Mouse (Mus musculus) intestine, embryonic 16.5 days (tissue): Measurements from ENCODE around the gene Zbtb49. TPM values are rescaled to one million over a fixed set of nuclear protein-coding genes. Genes with fewer than 3 reads are reported as not detected.
A peak's percentile ranks its signal among the peaks of the same experiment; 100 is the strongest.

Source experiments
- ATAC-seq: fragments of 200-750 bp; cut with Nextera tagmentation; 2 replicates; pipeline ENCODE4 v1.8.0; 2017; ENCODE audit warnings: moderate TSS enrichment, moderate library complexity
- H3K27ac ChIP-seq: fragments of 300-500 bp; sonication (generic); 2 replicates; pipeline ENCODE4 v1.5.1; 2014; ENCODE audit warnings: mild to moderate bottlenecking, low read length
- H3K27me3 ChIP-seq: fragments of 300-500 bp; sonication (generic); replicated peaks from 2 replicates; pipeline ENCODE4 v1.6.1; 2014; ENCODE audit warnings: low read length, control low read depth, mixed read lengths; ENCODE audit not compliant: control insufficient read depth, insufficient read depth
- H3K36me3 ChIP-seq: fragments of 300-500 bp; sonication (generic); 2 replicates; pipeline ENCODE4 v1.6.1; 2014; ENCODE audit warnings: low read length, control low read depth; ENCODE audit not compliant: control insufficient read depth, insufficient read depth
- H3K4me1 ChIP-seq: fragments of 300-500 bp; sonication (generic); 2 replicates; pipeline ENCODE4 v1.6.1; 2014; ENCODE audit warnings: low read length, control low read depth, mixed read lengths; ENCODE audit not compliant: control insufficient read depth, insufficient read depth
- H3K4me2 ChIP-seq: fragments of 300-500 bp; sonication (generic); 2 replicates; pipeline ENCODE4 v1.6.1; 2014; ENCODE audit warnings: low read depth, low read length, control low read depth
- H3K4me3 ChIP-seq: fragments of 300-500 bp; sonication (generic); 2 replicates; pipeline ENCODE4 v1.5.1; 2014; ENCODE audit warnings: mild to moderate bottlenecking, low read length
- H3K9ac ChIP-seq: fragments of 300-500 bp; sonication (generic); 2 replicates; pipeline ENCODE4 v1.6.1; 2014; ENCODE audit warnings: low read depth, low read length
- H3K9me3 ChIP-seq: fragments of 300-500 bp; sonication (generic); 2 replicates; pipeline ENCODE4 v1.6.1; 2016; ENCODE audit warnings: low read length, control low read depth; ENCODE audit not compliant: control insufficient read depth
- WGBS: fragments of 180-500 bp; shearing (Covaris S2); extraction: QIAGEN DNeasy Blood & Tissue Kit; methylation state at CpG from one replicate; pipeline ENCODE4 v1.1.7; 2014; 5-methylcytosine and 5-hydroxymethylcytosine counted together
- polyA plus RNA-seq: library from polyadenylated mRNA; unstranded; fragments of >200 nt; fragmentation: Nextera tagmentation; extraction: Ambion mirVana; gene quantifications from 2 replicates; pipeline ENCODE4 v1.2.1, GENCODE M21; 2015

Gene Zbtb49
- polyA plus RNA-seq, 1 experiment from 2014 or later = 9.9 TPM

DNA sequence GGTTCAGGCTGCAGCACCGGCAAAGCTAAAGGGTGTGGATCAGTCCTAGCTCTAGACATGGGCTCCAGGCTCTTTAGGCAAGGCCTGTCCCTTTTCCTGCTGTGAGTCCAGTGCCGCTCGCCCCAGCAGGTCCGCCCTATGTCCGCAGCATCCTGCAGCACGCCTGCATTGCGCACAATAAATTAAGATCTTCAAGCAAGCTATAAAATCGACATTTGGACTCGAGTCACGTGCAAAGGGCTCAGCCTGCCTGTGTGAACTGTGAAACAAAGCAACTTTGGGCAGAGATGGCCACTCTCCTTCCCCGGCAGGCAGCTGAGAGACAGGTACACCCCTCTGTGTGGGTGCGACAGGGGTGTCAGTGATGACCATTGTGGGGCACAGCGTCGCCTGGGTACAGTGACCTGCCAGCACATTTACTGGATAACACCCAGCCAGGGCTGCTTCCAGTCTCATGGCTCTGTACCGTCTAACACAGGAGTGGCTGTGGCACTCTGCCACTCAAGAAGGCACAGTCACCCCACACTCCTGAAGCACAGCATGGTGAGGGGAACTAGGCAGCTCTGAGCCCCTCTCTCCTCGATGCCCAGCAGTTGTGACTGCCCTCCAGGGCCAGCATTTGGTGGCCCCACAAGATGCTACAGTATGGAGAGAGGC is 45.9 kb downstream of the Zbtb49 start:
- WGBS = 82% methylated on average over 16 of the region's 16 CpGs
- Histone ChIP-seq H3K4me3 (no peak overlapping the region), H3K36me3 (no peaks in the 10 kb centered on the region), H3K9me3 (no peaks in the 10 kb centered on the region; the same call in 1 of the 2 replicates), H3K27me3 (no peaks in the 10 kb centered on the region; the same call in 1 of the 2 replicates), H3K9ac (no peak overlapping the region), H3K4me2 (no peak overlapping the region), H3K4me1 (no peaks in the 10 kb centered on the region), H3K27ac (no peak overlapping the region)
- no peak for ATAC-seq

DNA sequence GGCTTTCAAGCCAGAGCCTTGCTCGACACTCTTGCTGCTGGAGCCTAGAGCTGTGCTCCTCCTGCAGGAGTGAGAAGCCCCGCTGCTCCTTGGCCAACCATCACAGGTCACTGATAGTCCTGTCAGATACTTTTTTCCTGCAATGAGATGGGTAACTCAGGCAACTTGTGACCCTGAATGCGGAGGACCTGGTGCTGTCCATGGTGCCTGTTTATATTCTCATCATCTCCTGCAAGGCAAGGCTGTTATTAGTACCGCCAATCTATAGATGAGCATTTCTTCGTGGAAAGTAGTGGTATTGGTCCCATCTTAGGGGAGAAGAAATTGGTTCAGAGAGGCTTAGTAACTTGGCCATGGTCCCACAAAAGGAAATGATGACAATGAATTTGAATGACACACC is 46.5 kb downstream of the Zbtb49 start:
- WGBS = 40% methylated on average over 5 of the region's 5 CpGs
- no peaks in the 10 kb centered on the region for H3K4me1 ChIP-seq
- no peak overlapping the region for H3K9ac ChIP-seq
- H3K4me3 ChIP-seq = no peak overlapping the region
- no peak for ATAC-seq
- H3K9me3 ChIP-seq = no peaks in the 10 kb centered on the region; the same call in 1 of the 2 replicates
- no peak overlapping the region for H3K27ac ChIP-seq
- no peaks in the 10 kb centered on the region for H3K36me3 ChIP-seq
- H3K27me3 ChIP-seq = no peaks in the 10 kb centered on the region; the same call in 1 of the 2 replicates
- no peak overlapping the region for H3K4me2 ChIP-seq

DNA sequence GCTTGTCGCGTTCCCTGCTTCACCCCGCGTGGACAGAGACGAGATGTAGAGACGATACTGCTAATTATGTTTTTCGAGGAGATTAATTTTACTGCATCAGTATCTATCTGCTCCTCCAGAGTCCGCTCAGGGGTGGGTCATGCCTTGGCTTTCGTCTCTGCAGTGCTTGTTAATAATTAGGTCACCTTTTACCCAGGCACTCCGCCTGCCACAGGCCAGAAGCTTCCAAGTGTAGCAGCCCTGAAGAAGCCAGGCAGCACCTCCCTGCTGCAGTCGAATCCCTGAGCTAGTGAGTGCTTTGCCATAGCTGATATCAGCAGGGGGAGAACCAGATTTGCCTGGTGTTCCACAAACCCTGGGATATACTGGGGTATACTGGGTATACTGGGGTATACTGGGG is 51.8 kb downstream of the Zbtb49 start:
- H3K4me1 ChIP-seq = no peaks in the 10 kb centered on the region
- H3K4me3 ChIP-seq = no peak overlapping the region
- no peak for ATAC-seq
- H3K36me3 ChIP-seq = no peaks in the 10 kb centered on the region
- no peak overlapping the region for H3K27ac ChIP-seq
- no peaks in the 10 kb centered on the region; the same call in 1 of the 2 replicates for H3K27me3 ChIP-seq
- no peaks in the 10 kb centered on the region; the same call in 1 of the 2 replicates for H3K9me3 ChIP-seq
- 55% methylated on average over 11 of the region's 11 CpGs for WGBS
- no peak overlapping the region for H3K9ac ChIP-seq
- no peak overlapping the region for H3K4me2 ChIP-seq

GRCm38 (mm10) chr5:38159634-38160413 is 60.4 kb downstream of the Zbtb49 start, which contains the start of gene Nsg1:
TSS of gene Nsg1 (minus strand) at chr5:38159907.
- peak; percentile 52 for ATAC-seq
- H3K9me3 ChIP-seq = no peaks in the 10 kb centered on the region
- peak within 1 kb of the TSS; percentile 89 for H3K4me2 ChIP-seq
- H3K4me3 ChIP-seq = peak within 1 kb of the TSS; percentile 68
- peaks cover 2% of the 10 kb centered on the region; the same call in 1 of the 2 replicates for H3K36me3 ChIP-seq
- 13% methylated on average over 35 of the region's 35 CpGs for WGBS
- H3K9ac ChIP-seq = peak within 1 kb of the TSS; percentile 76
- no peak within 1 kb of the TSS; the same call in 1 of the 2 replicates for H3K27ac ChIP-seq
- no peaks in the 10 kb centered on the region for H3K4me1 ChIP-seq
- H3K27me3 ChIP-seq = peaks cover 25% of the 10 kb centered on the region

GRCm38 (mm10) chr5:38158947-38159633 is 61.2 kb downstream of the Zbtb49 start:
- H3K27ac ChIP-seq = no peak overlapping the region
- WGBS = under 1% methylated on average over 78 of the region's 79 CpGs
- H3K36me3 ChIP-seq = peaks cover 5% of the 10 kb centered on the region; the same call in 1 of the 2 replicates
- H3K27me3 ChIP-seq = peaks cover 25% of the 10 kb centered on the region
- peak overlapping the region; percentile 68 for H3K4me3 ChIP-seq
- H3K9ac ChIP-seq = peak overlapping the region; percentile 76
- peak; percentile 85 for ATAC-seq
- no peaks in the 10 kb centered on the region for H3K9me3 ChIP-seq
- peak overlapping the region; percentile 89 for H3K4me2 ChIP-seq
- H3K4me1 ChIP-seq = no peaks in the 10 kb centered on the region

DNA sequence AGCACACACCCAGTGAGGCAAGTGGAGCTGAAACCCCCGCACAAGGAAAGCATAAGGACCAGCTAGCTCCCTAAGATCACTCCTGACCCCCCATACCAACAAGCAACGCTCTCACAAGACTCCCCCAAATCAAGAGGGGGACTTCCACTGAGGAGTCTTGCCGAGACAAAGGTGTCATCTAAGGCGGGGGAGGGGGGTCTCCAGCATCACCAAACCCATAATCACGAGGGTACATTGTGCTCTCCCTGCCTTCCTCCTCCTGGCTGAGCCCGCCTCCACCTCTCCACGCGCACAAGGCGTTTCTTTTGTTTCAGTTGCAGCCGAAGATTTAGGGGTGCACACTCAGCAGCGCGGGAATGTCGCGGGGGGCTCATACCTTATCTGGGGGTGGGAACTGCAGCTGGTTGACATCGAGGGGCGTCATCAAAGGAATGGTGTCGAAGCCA is 61.7 kb downstream of the Zbtb49 start:
- 7% methylated on average over 17 of the region's 17 CpGs for WGBS
- Histone ChIP-seq H3K4me1 (no peaks in the 10 kb centered on the region), H3K27me3 (peaks cover 25% of the 10 kb centered on the region), H3K4me3 (peak overlapping the region; percentile 68), H3K9me3 (no peaks in the 10 kb centered on the region), H3K27ac (no peak overlapping the region), H3K4me2 (peak overlapping the region; percentile 89), H3K36me3 (peaks cover 5% of the 10 kb centered on the region; the same call in 1 of the 2 replicates), H3K9ac (peak overlapping the region; percentile 76)
- peak; percentile 8; the same call in 1 of the 2 replicates for ATAC-seq

DNA sequence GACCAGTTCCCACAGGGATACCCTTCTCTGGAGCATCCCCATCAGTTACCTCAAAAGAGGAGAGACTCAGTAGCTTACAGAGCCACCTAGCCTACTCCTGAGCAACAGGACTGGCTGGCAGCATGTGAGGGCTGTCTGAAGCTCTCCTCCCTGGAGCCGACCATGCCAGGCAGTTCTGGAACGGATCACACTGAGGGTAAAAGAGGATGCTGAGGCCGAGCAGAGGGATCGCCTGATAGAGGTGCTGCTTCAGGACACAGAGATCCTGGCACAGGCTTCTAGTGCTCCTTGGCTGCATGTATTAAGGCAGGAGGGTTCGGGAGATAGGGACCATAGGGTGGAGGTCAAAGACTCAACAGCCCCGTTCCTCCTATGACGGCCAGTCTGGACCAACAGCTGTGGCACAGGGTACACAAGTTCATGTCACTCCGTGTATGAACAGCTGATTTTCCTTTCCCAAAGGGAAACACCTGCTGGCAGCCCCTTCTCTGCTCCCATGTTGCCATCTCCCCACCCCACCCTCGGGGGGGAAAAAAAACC is 62.7 kb downstream of the Zbtb49 start:
- Histone ChIP-seq H3K4me3 (peak overlapping the region; percentile 68; the same call in 1 of the 2 replicates), H3K27me3 (peaks cover 25% of the 10 kb centered on the region), H3K27ac (no peak overlapping the region), H3K9me3 (no peaks in the 10 kb centered on the region), H3K36me3 (peaks cover 5% of the 10 kb centered on the region; the same call in 1 of the 2 replicates), H3K9ac (no peak overlapping the region), H3K4me1 (no peaks in the 10 kb centered on the region), H3K4me2 (peak overlapping the region; percentile 89; the same call in 1 of the 2 replicates)
- 72% methylated on average over 9 of the region's 9 CpGs for WGBS
- no peak for ATAC-seq

DNA sequence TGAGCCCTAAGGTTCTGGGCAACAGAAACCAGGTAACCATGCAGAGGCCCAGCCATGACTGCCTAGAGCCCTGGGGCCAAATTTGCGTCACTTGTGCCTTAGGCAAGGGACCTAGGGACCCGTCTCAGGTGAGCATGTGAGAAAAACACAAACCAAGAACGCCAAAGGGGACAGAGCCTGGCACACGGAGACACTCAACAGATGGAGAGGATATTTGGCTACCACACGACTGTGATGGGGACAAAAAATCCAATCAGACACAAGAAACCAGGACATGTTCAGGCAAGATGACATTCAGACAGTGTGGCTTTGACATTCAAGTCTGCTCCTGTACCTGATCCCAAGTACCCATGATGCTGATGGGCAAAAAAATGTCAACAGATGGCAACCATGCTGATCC is 66.6 kb downstream of the Zbtb49 start:
- H3K27me3 ChIP-seq = peaks cover 6% of the 10 kb centered on the region
- H3K27ac ChIP-seq = no peak overlapping the region
- no peak overlapping the region for H3K4me2 ChIP-seq
- no peak overlapping the region for H3K9ac ChIP-seq
- ATAC-seq = no peak
- H3K4me1 ChIP-seq = no peaks in the 10 kb centered on the region
- no peak overlapping the region for H3K4me3 ChIP-seq
- WGBS = 79% methylated on average over 5 of the region's 5 CpGs
- peaks cover 5% of the 10 kb centered on the region; the same call in 1 of the 2 replicates for H3K36me3 ChIP-seq
- no peaks in the 10 kb centered on the region for H3K9me3 ChIP-seq
